Mouse (Mus musculus): ENCODE results near the gene Mchr1. TPM values are rescaled to one million over a fixed set of nuclear protein-coding genes. Genes with fewer than 3 reads are reported as not detected.

The Mchr1 gene
- polyA plus RNA-seq, 1 experiment from 2014 or later: 2.1 TPM

DNA sequence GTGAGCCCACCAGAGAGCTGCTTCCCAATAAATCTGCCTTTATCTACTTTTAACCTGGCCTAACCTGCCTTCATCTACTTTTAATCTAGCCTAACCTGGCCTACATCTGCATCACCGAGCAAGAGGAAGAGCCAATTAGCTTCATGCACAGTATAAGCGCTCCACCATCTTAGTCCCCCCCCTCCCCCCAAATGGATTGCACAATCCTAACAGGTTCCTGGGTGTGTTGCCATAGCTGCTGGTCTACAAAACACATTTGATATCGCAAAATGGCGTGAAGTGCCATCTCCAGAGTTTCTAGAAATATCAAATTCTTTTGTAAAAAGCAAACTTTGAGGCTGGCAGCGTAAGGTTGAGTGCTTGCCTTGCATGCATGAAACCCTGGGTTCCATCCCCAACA, 24.0 kb downstream of the Mchr1 start:
- H3K4me1 ChIP-seq (replicated peaks; ENCODE audit: control insufficient read depth, insufficient read depth, low read length): no peaks in the 10 kb centered on the region; the same call in 1 of the 2 replicates
- no peak overlapping the region for H3K4me3 ChIP-seq (ENCODE audit: low read depth, low read length)
- ATAC-seq: no peak
- TF ChIP-seq CTCF (IDR thresholded peaks at IDR 0.05; ENCODE audit: low read depth): no peak
- H3K27ac ChIP-seq (ENCODE audit: low read depth, low read length): no peak overlapping the region
- WGBS: 95% methylated on average over 5 of the region's 5 CpGs
- H3K27me3 ChIP-seq (replicated peaks; ENCODE audit: control insufficient read depth, insufficient read depth, low read length): no peaks in the 10 kb centered on the region
- H3K9me3 ChIP-seq (ENCODE audit: control insufficient read depth): no peaks in the 10 kb centered on the region
- no peak overlapping the region for H3K4me2 ChIP-seq (replicated peaks; ENCODE audit: low read depth)
- no peak overlapping the region for H3K9ac ChIP-seq (ENCODE audit: low read depth, low read length)
- H3K36me3 ChIP-seq (ENCODE audit: control insufficient read depth, insufficient read depth): no peaks in the 10 kb centered on the region

DNA sequence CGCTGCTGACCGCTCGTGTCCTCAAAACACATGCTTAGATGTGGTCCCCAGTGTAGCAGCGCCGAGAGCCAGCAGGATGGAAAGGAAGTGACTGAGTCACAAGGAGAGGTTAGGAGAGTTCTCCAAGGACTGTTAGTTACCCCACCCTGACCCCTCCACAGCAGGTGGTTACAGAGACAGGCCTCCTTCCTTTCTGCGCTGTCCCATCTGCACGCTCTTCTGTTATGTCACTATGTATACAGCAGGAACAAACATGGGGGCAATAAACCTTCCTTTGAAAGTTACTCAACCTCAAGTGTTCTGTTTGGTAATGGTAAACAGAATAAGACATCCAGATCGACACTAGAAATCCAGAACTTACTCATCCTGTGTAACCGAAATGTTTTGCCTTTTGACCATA, 24.9 kb downstream of the Mchr1 start:
- H3K4me2 ChIP-seq (replicated peaks; ENCODE audit: low read depth): no peak overlapping the region
- no peak overlapping the region for H3K9ac ChIP-seq (ENCODE audit: low read depth, low read length)
- H3K27me3 ChIP-seq (replicated peaks; ENCODE audit: control insufficient read depth, insufficient read depth, low read length): no peaks in the 10 kb centered on the region
- no peaks in the 10 kb centered on the region for H3K9me3 ChIP-seq (ENCODE audit: control insufficient read depth)
- H3K4me3 ChIP-seq (ENCODE audit: low read depth, low read length): no peak overlapping the region
- 64% methylated on average over 9 of the region's 9 CpGs for WGBS
- peak; percentile 63 for ATAC-seq
- H3K27ac ChIP-seq (ENCODE audit: low read depth, low read length): no peak overlapping the region
- TF ChIP-seq CTCF (IDR thresholded peaks at IDR 0.05; ENCODE audit: low read depth): no peak
- no peaks in the 10 kb centered on the region; the same call in 1 of the 2 replicates for H3K4me1 ChIP-seq (replicated peaks; ENCODE audit: control insufficient read depth, insufficient read depth, low read length)
- H3K36me3 ChIP-seq (ENCODE audit: control insufficient read depth, insufficient read depth): no peaks in the 10 kb centered on the region

DNA sequence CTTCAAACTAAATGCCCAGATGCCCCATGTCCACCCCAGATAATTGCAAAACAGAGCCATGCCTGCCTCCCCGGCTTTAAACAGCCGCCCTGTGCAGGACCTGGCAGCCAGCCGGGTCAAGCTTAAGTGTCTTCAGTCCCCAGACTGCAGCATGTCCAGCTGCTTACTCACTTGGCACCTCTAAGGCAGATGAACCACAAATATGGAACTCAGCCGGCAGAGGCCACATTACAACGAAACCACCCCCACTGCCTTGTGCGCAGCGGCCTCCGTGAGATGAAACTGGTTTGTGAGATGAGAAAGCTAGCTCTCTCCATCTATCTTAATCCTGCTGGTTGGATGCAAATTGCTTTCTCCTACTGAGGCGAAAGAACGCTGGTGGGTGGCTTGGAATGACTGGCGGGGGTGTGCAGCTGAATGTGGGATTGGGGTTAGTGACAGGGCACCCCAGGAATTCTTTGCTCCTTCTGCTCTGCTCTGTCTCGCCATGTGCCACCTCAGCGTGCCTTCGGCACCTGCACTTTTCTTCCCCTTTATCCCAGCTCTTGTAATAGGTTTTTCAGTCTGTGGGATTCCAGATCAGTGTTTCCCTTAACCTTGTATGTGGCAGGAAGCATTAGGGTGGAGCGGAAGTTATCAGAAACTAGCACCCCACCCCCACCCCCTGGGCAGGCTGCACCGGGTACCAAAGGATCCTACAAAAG, 29.2 kb downstream of the Mchr1 start:
- Histone ChIP-seq H3K9me3 (ENCODE audit: control insufficient read depth) (no peaks in the 10 kb centered on the region), H3K4me2 (replicated peaks; ENCODE audit: low read depth) (no peak overlapping the region), H3K4me3 (ENCODE audit: low read depth, low read length) (no peak overlapping the region), H3K9ac (ENCODE audit: low read depth, low read length) (no peak overlapping the region), H3K27ac (ENCODE audit: low read depth, low read length) (no peak overlapping the region), H3K36me3 (ENCODE audit: control insufficient read depth, insufficient read depth) (no peaks in the 10 kb centered on the region), H3K4me1 (replicated peaks; ENCODE audit: control insufficient read depth, insufficient read depth, low read length) (no peaks in the 10 kb centered on the region), H3K27me3 (replicated peaks; ENCODE audit: control insufficient read depth, insufficient read depth, low read length) (no peaks in the 10 kb centered on the region)
- TF ChIP-seq CTCF (IDR thresholded peaks at IDR 0.05; ENCODE audit: low read depth): 0 out of 2 replicates have a peak, but pooled peaks have one; percentile 10
- WGBS: 54% methylated on average over 16 of the region's 16 CpGs
- ATAC-seq: no peak

DNA sequence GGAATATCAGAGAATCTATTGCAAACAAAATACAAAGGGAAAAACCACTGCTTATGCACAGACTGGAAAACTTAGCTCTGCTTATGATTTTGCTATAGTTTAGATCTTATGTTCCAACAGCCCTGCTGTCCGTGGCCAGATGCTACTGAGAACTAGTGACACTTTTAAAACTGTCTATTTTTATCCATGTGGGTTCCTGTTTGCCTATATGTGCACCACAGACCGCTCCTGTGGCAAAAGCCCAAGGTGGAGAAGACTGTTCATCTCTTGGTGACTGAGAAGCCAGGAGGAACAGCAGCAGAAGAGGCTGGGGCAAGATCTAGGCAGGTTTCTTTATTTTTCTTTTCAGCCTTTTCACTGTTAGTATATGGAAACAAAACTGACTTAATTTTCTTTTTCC, 32.1 kb downstream of the Mchr1 start:
- no peak for TF ChIP-seq CTCF (IDR thresholded peaks at IDR 0.05; ENCODE audit: low read depth)
- H3K27me3 ChIP-seq (replicated peaks; ENCODE audit: control insufficient read depth, insufficient read depth, low read length): no peaks in the 10 kb centered on the region
- WGBS: 80% methylated on average over 2 of the region's 2 CpGs
- no peaks in the 10 kb centered on the region for H3K4me1 ChIP-seq (replicated peaks; ENCODE audit: control insufficient read depth, insufficient read depth, low read length)
- H3K36me3 ChIP-seq (ENCODE audit: control insufficient read depth, insufficient read depth): no peaks in the 10 kb centered on the region
- no peak overlapping the region for H3K27ac ChIP-seq (ENCODE audit: low read depth, low read length)
- no peaks in the 10 kb centered on the region for H3K9me3 ChIP-seq (ENCODE audit: control insufficient read depth)
- no peak overlapping the region for H3K4me2 ChIP-seq (replicated peaks; ENCODE audit: low read depth)
- H3K4me3 ChIP-seq (ENCODE audit: low read depth, low read length): no peak overlapping the region
- ATAC-seq: no peak
- no peak overlapping the region for H3K9ac ChIP-seq (ENCODE audit: low read depth, low read length)

DNA sequence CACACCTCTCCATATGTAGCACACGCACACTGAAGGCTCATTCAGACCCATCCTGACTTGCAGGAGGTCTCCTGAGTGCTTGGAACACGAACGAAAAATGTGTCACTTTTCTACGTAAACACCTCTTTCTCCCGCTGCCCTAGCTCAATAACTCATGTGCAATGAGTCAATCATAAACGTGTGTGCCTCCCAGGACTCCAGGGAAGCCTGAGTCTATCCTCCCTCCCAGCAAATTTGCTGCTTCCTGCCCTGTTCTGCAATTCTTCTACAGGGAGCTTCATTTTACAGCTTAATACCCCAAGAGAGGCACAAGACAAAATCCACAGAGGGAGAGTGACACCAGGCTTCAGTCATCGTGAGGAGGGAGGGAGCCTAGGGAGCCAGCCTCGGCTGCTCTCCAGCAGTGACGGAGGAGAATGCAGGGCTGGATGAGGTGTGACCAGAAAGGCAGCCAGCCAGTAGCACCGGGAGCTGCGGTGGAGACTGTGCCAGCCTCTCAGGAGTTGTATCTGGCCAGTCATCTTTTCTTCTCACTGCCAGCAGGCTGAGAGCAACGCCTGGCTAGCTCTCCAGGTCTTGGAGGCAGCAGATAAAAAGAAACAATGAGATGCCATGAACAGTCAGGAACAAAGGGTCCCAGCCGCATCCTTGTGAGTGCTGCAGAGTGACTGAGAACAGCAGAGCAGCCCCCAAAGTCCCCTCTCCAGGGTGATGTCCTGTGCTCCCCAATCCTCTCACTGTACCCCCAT, 37.2 kb downstream of the Mchr1 start:
- H3K9ac ChIP-seq (ENCODE audit: low read depth, low read length): no peak overlapping the region
- no peak for TF ChIP-seq CTCF (IDR thresholded peaks at IDR 0.05; ENCODE audit: low read depth)
- 19% methylated on average over 13 of the region's 13 CpGs for WGBS
- no peak overlapping the region for H3K4me2 ChIP-seq (replicated peaks; ENCODE audit: low read depth)
- H3K9me3 ChIP-seq (ENCODE audit: control insufficient read depth): no peaks in the 10 kb centered on the region
- H3K4me1 ChIP-seq (replicated peaks; ENCODE audit: control insufficient read depth, insufficient read depth, low read length): no peaks in the 10 kb centered on the region
- no peak overlapping the region for H3K4me3 ChIP-seq (ENCODE audit: low read depth, low read length)
- H3K27me3 ChIP-seq (replicated peaks; ENCODE audit: control insufficient read depth, insufficient read depth, low read length): no peaks in the 10 kb centered on the region
- no peaks in the 10 kb centered on the region for H3K36me3 ChIP-seq (ENCODE audit: control insufficient read depth, insufficient read depth)
- H3K27ac ChIP-seq (ENCODE audit: low read depth, low read length): no peak overlapping the region
- ATAC-seq: no peak

DNA sequence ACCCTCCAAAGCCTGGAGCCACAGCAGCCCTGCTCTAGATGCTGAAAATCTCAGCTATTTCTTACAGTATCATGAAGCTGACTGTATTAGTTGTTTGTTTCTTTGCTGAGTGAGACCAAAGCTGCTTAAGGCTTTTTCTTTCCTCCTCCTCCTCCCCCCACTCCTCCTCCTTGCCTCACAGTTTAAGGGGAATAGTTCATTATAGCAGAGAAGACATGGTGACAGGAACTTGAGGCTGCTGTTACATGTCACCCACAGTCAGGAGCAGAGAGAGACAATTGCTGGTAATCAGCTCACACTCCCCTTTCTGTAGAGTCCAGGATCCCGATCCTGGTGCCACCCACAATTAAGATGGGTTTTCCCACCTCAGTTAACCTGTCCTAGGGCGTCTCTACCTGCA, 38.1 kb downstream of the Mchr1 start:
- 72% methylated on average over 2 of the region's 2 CpGs for WGBS
- ATAC-seq: no peak
- H3K27ac ChIP-seq (ENCODE audit: low read depth, low read length): no peak overlapping the region
- no peak overlapping the region for H3K9ac ChIP-seq (ENCODE audit: low read depth, low read length)
- H3K4me3 ChIP-seq (ENCODE audit: low read depth, low read length): no peak overlapping the region
- no peaks in the 10 kb centered on the region for H3K4me1 ChIP-seq (replicated peaks; ENCODE audit: control insufficient read depth, insufficient read depth, low read length)
- H3K36me3 ChIP-seq (ENCODE audit: control insufficient read depth, insufficient read depth): no peaks in the 10 kb centered on the region
- no peaks in the 10 kb centered on the region for H3K27me3 ChIP-seq (replicated peaks; ENCODE audit: control insufficient read depth, insufficient read depth, low read length)
- TF ChIP-seq CTCF (IDR thresholded peaks at IDR 0.05; ENCODE audit: low read depth): no peak
- H3K4me2 ChIP-seq (replicated peaks; ENCODE audit: low read depth): no peak overlapping the region
- H3K9me3 ChIP-seq (ENCODE audit: control insufficient read depth): no peaks in the 10 kb centered on the region
